13 mouse cellular contexts compared by ENCODE assay signal in genomic region chr11:53496946-53497345, GRCm38 (mm10). TPM values are rescaled to one million over a fixed set of nuclear protein-coding genes. Genes with fewer than 3 reads are reported as not detected.
A peak's percentile ranks its signal among the peaks of the same experiment; 100 is the strongest.
DNase-seq lines count a peak whose midpoint lies in the region; TF ChIP-seq lines count a peak whose summit lies in the region.
"Had no signal": no experiment of that assay in that cellular context is flagged by ENCODE, and none has a peak within 500 bp of the region (broad histone marks: within the 10 kb centered on the region; RNA-seq: fewer than 3 reads in every experiment).

No protein-coding gene starts in this region.

- peak; percentile 30 for DNase-seq in gastrocnemius, adult 2 months
- no peak for DNase-seq in gastrocnemius, postnatal 10 days
- peak; percentile 63 to 67 for DNase-seq in right cerebral cortex, adult 2 months (ENCODE audit: low spot score in 2 of 2)
- DNase-seq in right cerebral cortex, postnatal 4 days, result no peak
- DNase-seq in frontal cortex, postnatal 36 days (ENCODE audit: low spot score in 2 of 2), result peak; percentile 54 to 76
- DNase-seq in thymus, postnatal 4 days, result peak; percentile 47
- no peak for DNase-seq in urinary bladder, adult 2 months (ENCODE audit: low spot score)

- intact Hi-C loops in gastrocnemius, adult 2 months (cut with DNase I), result no loop called here

- H3K4me3 ChIP-seq in gastrocnemius, adult 2 months, result no peak overlapping the region
- H3K4me3 ChIP-seq: heart, embryonic 13.5 days; liver, embryonic 12.5 days; neural tube, embryonic 13.5 days had no signal

- H3K27ac ChIP-seq in gastrocnemius, adult 2 months, result peak overlapping the region; percentile 35; the same call in 1 of the 2 replicates
- H3K27ac ChIP-seq: heart, embryonic 13.5 days; liver, embryonic 12.5 days had no signal

- TF ChIP-seq CTCF in gastrocnemius, adult 2 months (IDR thresholded peaks at IDR 0.05), result no peak

RNA-seq across cellular contexts. Expression of gene Sowaha, which starts 16.9 kb away (rescaled TPM):
- under 1 TPM; 0.06 to 0.15 TPM for total RNA-seq in gastrocnemius, adult 2 months (2021)
- under 1 TPM; 0.23 to 0.27 TPM for total RNA-seq in gastrocnemius, postnatal 10 days (2021)
- polyA plus RNA-seq in urinary bladder, adult 2 months (2012; rRNA removed), result 6.5 and 7.4 TPM in 2 replicates

RNA-seq across cellular contexts. Expression of gene Gm9945, which starts 17.0 kb away (rescaled TPM):
- not detected for total RNA-seq in gastrocnemius, adult 2 months (2021)
- total RNA-seq in gastrocnemius, postnatal 10 days (2021), result not detected
- 0.11 and 0.15 TPM in 2 replicates for polyA plus RNA-seq in urinary bladder, adult 2 months (2012; rRNA removed)
- polyA plus RNA-seq: heart, embryonic 13.5 days; large intestine, adult 2 months; neural tube, embryonic 13.5 days; small intestine, adult 2 months; testis, adult 2 months had no signal

RNA-seq across cellular contexts. Expression of gene Sept8, which starts 22.1 kb away (rescaled TPM):
- 10 to 100 TPM in 1 of 2 experiments, 1 to 10 TPM in 1; 9.5 to 14.0 TPM for total RNA-seq in gastrocnemius, adult 2 months (2021)
- total RNA-seq in gastrocnemius, postnatal 10 days (2021), result 10 to 100 TPM; 40.5 to 49.4 TPM
- polyA plus RNA-seq in urinary bladder, adult 2 months (2012; rRNA removed), result 63.8 and 64.4 TPM in 2 replicates

RNA-seq across cellular contexts. Expression of gene Gm9837, which starts 26.7 kb away (rescaled TPM):
- total RNA-seq in gastrocnemius, adult 2 months (2021), result not detected
- total RNA-seq in gastrocnemius, postnatal 10 days (2021), result not detected
- polyA plus RNA-seq in urinary bladder, adult 2 months (2012; rRNA removed), result not detected in 2 replicates
- polyA plus RNA-seq: heart, embryonic 13.5 days; large intestine, adult 2 months; liver, embryonic 12.5 days; neural tube, embryonic 13.5 days; small intestine, adult 2 months had no signal

RNA-seq across cellular contexts. Expression of gene Shroom1, which starts 39.9 kb away (rescaled TPM):
- total RNA-seq in gastrocnemius, adult 2 months (2021), result under 1 TPM; 0.36 to 0.54 TPM
- total RNA-seq in gastrocnemius, postnatal 10 days (2021), result under 1 TPM; 0.45 to 0.54 TPM
- 12.1 and 12.9 TPM in 2 replicates for polyA plus RNA-seq in urinary bladder, adult 2 months (2012; rRNA removed)

Comparison
In these comparisons a context has a peak if more than half of its experiments do, and no peak if none do; other contexts are left out.
1. DNase-seq: peak in gastrocnemius, adult 2 months (single experiment), right cerebral cortex, adult 2 months (2 of 2), frontal cortex, postnatal 36 days (2 of 2) and thymus, postnatal 4 days (single experiment); none in gastrocnemius, postnatal 10 days (single experiment), right cerebral cortex, postnatal 4 days (single experiment) and urinary bladder, adult 2 months (single experiment).